Mouse (Mus musculus) forelimb bud, embryonic 11.5 days (tissue): ENCODE results near the gene Slc39a13.
"Not testable (repeated sequence)": the region's sequence is repeated elsewhere in the genome, so short reads cannot be mapped to it uniquely, and the experiment has no call there.

Source experiments
- DNase-seq: peaks from one replicate; pipeline ENCODE4 v3.0.0-alpha.2; 2012; ENCODE audit warnings: low read depth, low spot score

Slc39a13 gene

GRCm38 (mm10) chr2:91026491-91026890 lies 43.7 kb downstream of the Slc39a13 start:
- no peak for DNase-seq

- DNase-seq: no peak
Measured at GRCm38 (mm10) chr2:91025081-91025516, 45.1 kb downstream of the Slc39a13 start.

GRCm38 (mm10) chr2:91023956-91024355 lies 46.3 kb downstream of the Slc39a13 start:
- no peak for DNase-seq

- no peak for DNase-seq
Measured at GRCm38 (mm10) chr2:91023131-91023530, 47.1 kb downstream of the Slc39a13 start.

- not testable (repeated sequence) for DNase-seq
Measured at GRCm38 (mm10) chr2:91022266-91022665, 48.0 kb downstream of the Slc39a13 start.

GRCm38 (mm10) chr2:91019911-91020310 lies 50.3 kb downstream of the Slc39a13 start:
- no peak for DNase-seq

GRCm38 (mm10) chr2:91018061-91018788 lies 52.0 kb downstream of the Slc39a13 start:
- DNase-seq: no peak

- no peak for DNase-seq
Measured at GRCm38 (mm10) chr2:91015386-91015785, 54.8 kb downstream of the Slc39a13 start.

- DNase-seq: no peak
Measured at GRCm38 (mm10) chr2:91013881-91014280, 56.3 kb downstream of the Slc39a13 start.
